Mouse (Mus musculus) embryonic fibroblast, embryonic 13.5 days (primary cell): Measurements from ENCODE around the gene Cpd. TPM values are rescaled to one million over a fixed set of nuclear protein-coding genes. Genes with fewer than 3 reads are reported as not detected.
"Not testable (repeated sequence)": the region's sequence is repeated elsewhere in the genome, so short reads cannot be mapped to it uniquely, and the experiment has no call there.

ENCODE experiments used
- H3K27ac ChIP-seq: 2 replicates; pipeline ENCODE4 v1.5.1; 2012; ENCODE audit warnings: low read length, control low read depth, inconsistent platforms; ENCODE audit not compliant: insufficient read depth
- H3K4me1 ChIP-seq: 2 replicates; pipeline ENCODE4 v1.6.1; 2011; ENCODE audit warnings: low read length; ENCODE audit not compliant: control insufficient read depth, insufficient read depth
- H3K4me3 ChIP-seq: 2 replicates; pipeline ENCODE4 v1.5.1; 2011; ENCODE audit warnings: mild to moderate bottlenecking, control low read depth, low read length; ENCODE audit not compliant: insufficient read depth
- CTCF ChIP-seq: IDR thresholded peaks from 2 replicates; pipeline ENCODE4 v1.5.1; 2011; ENCODE audit warnings: mild to moderate bottlenecking, control low read depth, low read length, moderate library complexity, borderline replicate concordance; ENCODE audit not compliant: insufficient read depth
- POLR2A ChIP-seq: IDR thresholded peaks from 2 replicates; pipeline ENCODE4 v1.6.1; 2011; ENCODE audit warnings: low read depth, mild to moderate bottlenecking, control low read depth, low read length, moderate library complexity
- polyA plus RNA-seq: library from polyadenylated mRNA; stranded (reverse); fragments of >200 nt; gene quantifications from 2 replicates; pipeline ENCODE4 v1.2.4, GENCODE M21; 2011; ENCODE audit warnings: low read depth; ENCODE audit not compliant: missing spikeins, insufficient read length

The Cpd gene
- polyA plus RNA-seq, 1 experiment, result 57.7 TPM

- H3K4me3 ChIP-seq, result no peak overlapping the region
- no peak for TF ChIP-seq POLR2A
- H3K27ac ChIP-seq, result no peak overlapping the region
- H3K4me1 ChIP-seq, result peaks cover 2% of the 10 kb centered on the region; the same call in 1 of the 2 replicates
Measured at GRCm38 (mm10) chr11:76823641-76824040, 23.2 kb downstream of the Cpd start.

GRCm38 (mm10) chr11:76821353-76821752, 25.5 kb downstream of the Cpd start:
- TF ChIP-seq CTCF (no peak), POLR2A (no peak)
- H3K4me3 ChIP-seq, result no peak overlapping the region
- H3K27ac ChIP-seq, result no peak overlapping the region
- peaks cover under 1% of the 10 kb centered on the region; the same call in 1 of the 2 replicates for H3K4me1 ChIP-seq

- TF ChIP-seq CTCF, result no peak
- TF ChIP-seq POLR2A, result no peak
- Histone ChIP-seq H3K27ac (no peak overlapping the region), H3K4me1 (no peaks in the 10 kb centered on the region), H3K4me3 (no peak overlapping the region)
Measured at GRCm38 (mm10) chr11:76817664-76818063, 29.2 kb downstream of the Cpd start.

GRCm38 (mm10) chr11:76810706-76811495, 35.9 kb downstream of the Cpd start:
- Histone ChIP-seq H3K4me1 (no peaks in the 10 kb centered on the region), H3K4me3 (no peak overlapping the region), H3K27ac (no peak overlapping the region)
- TF ChIP-seq POLR2A, result no peak

- TF ChIP-seq CTCF (no peak), POLR2A (no peak)
- Histone ChIP-seq H3K4me3 (no peak overlapping the region), H3K4me1 (no peaks in the 10 kb centered on the region), H3K27ac (no peak overlapping the region)
Measured at GRCm38 (mm10) chr11:76809450-76809849, 37.4 kb downstream of the Cpd start.

GRCm38 (mm10) chr11:76808550-76808949, 38.3 kb downstream of the Cpd start:
- TF ChIP-seq POLR2A (no peak), CTCF (no peak)
- Histone ChIP-seq H3K27ac (no peak overlapping the region), H3K4me1 (no peaks in the 10 kb centered on the region), H3K4me3 (no peak overlapping the region)

GRCm38 (mm10) chr11:76807007-76807679, 39.7 kb downstream of the Cpd start:
- H3K27ac ChIP-seq, result no peak overlapping the region
- H3K4me3 ChIP-seq, result no peak overlapping the region
- TF ChIP-seq POLR2A (no peak), CTCF (no peak)
- no peaks in the 10 kb centered on the region for H3K4me1 ChIP-seq

- Histone ChIP-seq H3K4me1 (no peaks in the 10 kb centered on the region), H3K27ac (no peak overlapping the region), H3K4me3 (no peak overlapping the region)
- no peak for TF ChIP-seq POLR2A
- TF ChIP-seq CTCF, result no peak
Measured at GRCm38 (mm10) chr11:76806026-76806425, 40.8 kb downstream of the Cpd start.

GRCm38 (mm10) chr11:76805072-76805471, 41.7 kb downstream of the Cpd start:
- not testable (repeated sequence) for H3K27ac ChIP-seq, H3K4me1 ChIP-seq, H3K4me3 ChIP-seq

- H3K4me3 ChIP-seq, result no peak overlapping the region
- TF ChIP-seq POLR2A (no peak), CTCF (no peak)
Measured at GRCm38 (mm10) chr11:76803266-76803665, 43.6 kb downstream of the Cpd start.

GRCm38 (mm10) chr11:76797236-76797635, 49.6 kb downstream of the Cpd start:
- H3K4me3 ChIP-seq, result no peak overlapping the region
- H3K27ac ChIP-seq, result no peak overlapping the region
- peaks cover 5% of the 10 kb centered on the region; the same call in 1 of the 2 replicates for H3K4me1 ChIP-seq
- TF ChIP-seq CTCF (no peak), POLR2A (no peak)

More at GRCm38 (mm10) chr11:76803266-76803665, 43.6 kb downstream of the Cpd start:
- no peaks in the 10 kb centered on the region for H3K4me1 ChIP-seq
- no peak overlapping the region for H3K27ac ChIP-seq
